Mouse (Mus musculus): ENCODE data around the gene Hist1h3a.
"Not testable (repeated sequence)": the region's sequence is repeated elsewhere in the genome, so short reads cannot be mapped to it uniquely, and the experiment has no call there.

Hist1h3a gene

DNA sequence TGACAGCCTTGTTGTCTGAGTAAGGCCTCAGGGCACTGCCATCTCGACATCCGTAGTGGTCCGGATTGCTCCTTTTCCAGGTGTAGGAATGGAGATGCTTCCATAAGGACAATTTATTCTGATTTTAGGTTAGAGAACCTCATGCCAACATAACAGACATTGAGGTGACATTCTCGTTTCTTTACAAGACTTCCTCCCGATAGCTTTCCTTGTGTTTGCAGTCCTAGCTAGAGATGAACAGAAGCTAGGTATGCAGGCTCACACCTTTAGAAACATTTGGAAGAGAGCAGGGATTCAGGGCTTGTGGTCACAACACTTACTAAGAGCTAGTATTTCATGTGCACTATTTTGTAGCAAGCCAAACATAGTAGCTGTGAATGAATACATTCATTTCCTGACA is 19.0 kb downstream of the Hist1h3a start:
- DNase-seq (ENCODE audit: low read depth, low spot score), result peak; percentile 28

DNA sequence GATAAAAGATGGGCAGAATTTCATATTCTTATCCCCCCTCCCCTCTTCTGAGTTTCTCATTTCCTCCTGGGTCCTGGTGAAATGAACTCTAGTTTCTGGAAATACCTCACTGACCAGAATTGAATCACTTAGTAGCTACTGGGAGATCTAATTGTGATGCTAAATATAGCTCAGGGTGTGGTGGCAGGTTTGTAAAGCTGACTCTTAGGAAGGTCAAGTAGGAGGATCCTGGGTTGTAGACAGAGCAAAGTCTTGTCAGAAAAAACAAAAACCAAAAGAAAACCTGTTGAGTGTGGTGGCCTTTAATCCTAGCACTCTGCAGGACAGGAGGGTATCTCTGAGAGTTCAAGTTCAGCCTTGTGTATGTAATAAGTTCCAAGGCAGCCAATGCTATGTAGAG is 20.2 kb downstream of the Hist1h3a start:
- DNase-seq (ENCODE audit: low read depth, low spot score), result peak; percentile 97

DNA sequence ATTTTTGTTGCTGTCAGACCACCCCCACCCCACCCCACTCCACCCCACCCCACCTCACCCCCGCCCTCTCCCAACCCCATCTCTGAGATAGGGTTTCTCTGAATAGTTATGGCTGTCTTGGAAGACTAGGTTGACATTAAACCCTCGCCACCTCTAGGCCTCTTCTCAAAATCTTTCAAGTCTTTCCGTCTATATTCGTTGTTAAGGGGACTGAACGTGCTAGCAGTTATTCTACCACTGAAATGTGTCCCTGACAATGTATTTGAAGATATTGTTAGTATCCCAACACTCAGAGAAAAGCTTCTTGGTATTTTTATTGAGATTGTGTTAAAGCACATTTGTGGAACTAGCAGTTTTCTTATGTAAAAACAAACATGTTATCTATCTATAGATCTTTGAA is 21.3 kb downstream of the Hist1h3a start:
- peak; percentile 20 for DNase-seq (ENCODE audit: low read depth, low spot score)

- peak; percentile 37 for DNase-seq (ENCODE audit: low read depth, low spot score)
Measured at GRCm38 (mm10) chr13:23740256-23740840, 21.8 kb downstream of the Hist1h3a start.

DNA sequence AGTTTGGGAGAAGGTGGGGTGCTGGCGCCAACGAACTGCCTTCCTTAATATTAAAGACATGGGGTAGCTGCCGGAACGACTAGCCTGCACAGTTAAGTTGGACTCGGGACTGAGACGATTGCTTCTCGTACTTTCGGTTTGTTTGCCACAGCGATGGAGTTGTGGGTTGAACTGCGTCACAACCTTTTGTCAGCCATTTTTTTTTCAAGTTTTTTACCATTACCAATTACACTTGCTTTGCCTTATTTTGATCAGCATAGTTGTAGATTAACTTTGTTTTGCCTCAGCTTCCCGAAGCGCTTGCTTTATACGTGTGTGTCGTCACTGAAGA is 22.3 kb downstream of the Hist1h3a start:
- no peak for DNase-seq (ENCODE audit: low read depth, low spot score)

GRCm38 (mm10) chr13:23739069-23739921 is 22.9 kb downstream of the Hist1h3a start:
- DNase-seq (ENCODE audit: low read depth, low spot score), result peak; percentile 99

DNA sequence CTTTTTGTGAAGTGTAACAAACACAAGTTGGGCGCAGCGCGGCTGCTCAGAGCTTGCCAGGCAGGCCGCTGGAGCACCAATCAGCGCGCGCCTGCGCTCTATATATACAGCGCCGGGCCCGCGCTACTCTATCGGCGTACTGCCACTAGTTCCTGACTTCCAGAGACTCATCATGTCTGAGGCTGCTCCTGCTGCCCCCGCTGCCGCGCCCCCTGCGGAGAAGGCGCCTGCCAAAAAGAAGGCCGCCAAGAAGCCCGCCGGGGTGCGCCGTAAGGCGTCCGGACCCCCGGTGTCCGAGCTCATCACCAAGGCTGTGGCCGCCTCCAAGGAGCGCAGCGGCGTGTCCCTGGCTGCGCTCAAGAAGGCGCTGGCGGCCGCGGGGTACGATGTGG is 23.5 kb downstream of the Hist1h3a start, which contains the start of gene Hist1h1c:
TSS of gene Hist1h1c (plus strand) at position 132 of the 392 bp plus-strand sequence.
- DNase-seq (ENCODE audit: low read depth, low spot score), result peak; percentile 94

- DNase-seq (ENCODE audit: low read depth, low spot score), result peak; percentile 38
Measured at GRCm38 (mm10) chr13:23738041-23738440, 24.1 kb downstream of the Hist1h3a start.

DNA sequence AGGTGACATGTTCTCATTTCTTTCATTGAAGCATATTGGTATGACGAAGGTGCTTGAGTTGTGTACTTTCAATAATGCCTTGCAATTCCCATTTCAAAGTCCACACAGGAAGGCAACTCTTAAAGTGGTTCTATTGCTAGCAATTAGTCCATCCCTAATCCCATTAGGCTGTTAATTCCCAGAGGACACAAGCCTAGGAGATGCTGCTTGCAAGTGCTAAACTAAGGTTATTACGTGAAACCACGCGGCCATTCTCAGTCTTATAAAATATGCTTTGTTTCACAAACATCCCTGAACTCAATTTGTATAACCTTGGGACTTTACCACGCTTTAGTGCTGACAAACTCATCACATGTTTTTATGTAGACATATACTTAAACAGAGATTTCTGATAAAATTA is 25.1 kb downstream of the Hist1h3a start:
- no peak for DNase-seq (ENCODE audit: low read depth, low spot score)

DNA sequence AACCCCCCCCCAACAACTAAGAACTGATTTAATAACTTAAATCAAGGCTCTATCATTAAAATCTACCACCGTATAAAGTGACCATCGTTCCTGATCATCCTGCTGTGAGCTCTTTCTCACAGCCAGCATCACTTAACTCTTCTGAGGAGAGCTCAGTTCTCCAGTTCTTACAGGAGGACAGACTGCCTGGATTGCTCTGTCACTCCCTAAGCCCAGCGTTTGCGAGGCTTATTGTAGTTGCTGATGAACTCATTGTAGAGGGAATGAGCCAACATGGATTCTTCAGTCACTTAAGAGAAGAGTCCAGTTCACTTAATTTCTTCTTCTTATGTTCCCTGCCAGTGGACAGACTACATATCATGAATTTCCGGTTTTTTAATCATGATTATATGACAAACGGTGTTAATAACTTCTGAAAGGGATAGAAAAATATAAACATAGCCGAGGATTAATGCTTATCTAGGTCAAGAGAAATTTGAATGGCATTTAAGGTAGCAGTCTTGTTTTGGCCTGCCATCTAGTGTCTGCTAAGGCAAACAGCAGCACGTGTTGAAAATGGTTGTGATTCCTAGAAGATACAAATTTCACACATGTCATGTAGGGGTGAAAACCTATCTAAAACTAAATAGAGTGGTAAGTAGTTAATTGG is 29.9 kb downstream of the Hist1h3a start:
- peak; percentile 51 for DNase-seq (ENCODE audit: low read depth, low spot score)

- no peak for DNase-seq (ENCODE audit: low read depth, low spot score)
Measured at GRCm38 (mm10) chr13:23730479-23730878, 31.7 kb downstream of the Hist1h3a start.

GRCm38 (mm10) chr13:23729706-23730105 is 32.5 kb downstream of the Hist1h3a start:
- no peak for DNase-seq (ENCODE audit: low read depth, low spot score)

DNA sequence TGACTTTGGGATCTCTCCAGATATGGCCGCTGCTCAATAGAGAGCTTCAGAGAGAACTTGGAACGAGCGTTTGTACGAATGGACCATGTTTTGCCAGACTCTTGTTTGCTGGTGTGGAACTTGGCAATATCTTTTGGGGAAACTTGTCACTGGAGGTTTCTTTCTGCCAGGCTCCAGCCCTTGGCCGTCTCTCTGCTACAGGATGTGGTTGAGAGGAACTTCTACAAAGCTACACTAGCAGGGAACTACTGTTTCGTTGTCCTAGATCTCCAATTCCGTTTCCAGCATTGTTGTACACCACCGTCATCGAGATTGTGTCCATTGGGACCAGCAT is 33.0 kb downstream of the Hist1h3a start:
- DNase-seq (ENCODE audit: low read depth, low spot score), result no peak

DNA sequence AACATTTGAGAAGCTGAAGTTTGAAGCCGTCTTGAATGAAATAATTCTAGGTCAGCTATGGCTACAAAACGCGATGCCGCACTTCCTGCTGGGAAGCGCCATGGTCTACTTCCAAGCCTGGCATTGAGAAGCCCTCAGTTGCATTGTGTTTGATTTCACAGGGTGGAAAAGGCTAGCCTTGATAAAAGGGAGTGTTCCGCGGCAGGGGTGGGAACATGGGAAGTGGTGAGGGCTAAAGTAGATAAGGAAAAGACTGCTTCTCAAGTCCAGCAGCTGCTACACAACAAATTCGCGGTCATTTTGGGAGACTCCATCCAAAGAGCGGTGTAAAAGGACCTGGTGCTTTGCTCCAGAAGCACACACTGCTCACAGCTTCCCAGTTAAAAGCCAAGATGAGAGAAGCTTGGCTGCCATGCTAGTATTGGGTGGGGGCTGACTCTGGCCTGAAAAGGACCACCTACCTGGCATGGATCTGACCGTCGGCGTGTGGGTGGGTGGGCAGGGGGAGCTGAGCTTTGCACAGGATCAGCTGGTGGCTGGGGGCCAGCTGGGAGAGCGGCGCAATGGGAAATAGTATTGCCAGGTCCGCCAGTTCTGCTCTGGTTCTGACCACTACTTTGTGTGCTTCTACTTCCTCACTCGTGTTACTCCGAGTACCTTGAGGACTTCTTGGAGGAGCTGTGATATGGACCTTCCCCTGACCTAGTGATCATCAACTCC is 33.6 kb downstream of the Hist1h3a start:
- DNase-seq (ENCODE audit: low read depth, low spot score), result no peak

GRCm38 (mm10) chr13:23725213-23725612 is 37.0 kb downstream of the Hist1h3a start:
- no peak for DNase-seq (ENCODE audit: low read depth, low spot score)

- no peak for DNase-seq (ENCODE audit: low read depth, low spot score)
Measured at GRCm38 (mm10) chr13:23724239-23724638, 37.9 kb downstream of the Hist1h3a start.

DNA sequence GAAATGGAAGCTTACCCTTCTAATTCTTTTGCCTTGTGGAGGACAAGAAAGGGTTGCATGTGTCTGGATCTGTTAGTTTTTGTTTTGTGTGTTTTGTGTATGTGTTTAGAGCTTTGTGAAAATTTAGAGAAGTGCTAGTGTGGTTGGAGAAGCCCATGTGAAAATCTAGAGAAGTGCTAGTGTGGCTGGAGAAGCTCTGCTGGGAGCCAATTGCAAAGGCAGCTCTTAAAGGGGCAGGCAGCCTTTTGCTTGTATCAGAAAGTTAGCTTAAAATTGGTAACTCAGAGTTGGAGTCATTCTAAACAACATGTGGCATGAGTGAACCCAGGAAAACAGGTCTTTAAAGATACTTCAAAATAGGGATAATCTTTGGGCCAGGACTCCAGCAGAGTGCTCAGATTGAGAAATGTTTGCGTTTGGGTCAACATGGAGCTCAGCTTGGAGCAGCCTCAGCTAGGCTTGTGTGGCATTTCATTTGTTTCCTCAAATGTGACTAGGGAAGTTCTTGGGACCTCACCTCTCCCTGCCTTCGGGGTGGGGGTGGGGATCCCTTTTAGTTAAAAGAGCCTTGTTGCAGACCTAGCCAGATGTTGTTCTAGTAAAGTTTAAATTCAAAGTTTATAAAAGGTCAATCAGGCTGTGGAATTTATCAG is 44.5 kb downstream of the Hist1h3a start:
- DNase-seq (ENCODE audit: low read depth, low spot score), result not testable (repeated sequence)

DNA sequence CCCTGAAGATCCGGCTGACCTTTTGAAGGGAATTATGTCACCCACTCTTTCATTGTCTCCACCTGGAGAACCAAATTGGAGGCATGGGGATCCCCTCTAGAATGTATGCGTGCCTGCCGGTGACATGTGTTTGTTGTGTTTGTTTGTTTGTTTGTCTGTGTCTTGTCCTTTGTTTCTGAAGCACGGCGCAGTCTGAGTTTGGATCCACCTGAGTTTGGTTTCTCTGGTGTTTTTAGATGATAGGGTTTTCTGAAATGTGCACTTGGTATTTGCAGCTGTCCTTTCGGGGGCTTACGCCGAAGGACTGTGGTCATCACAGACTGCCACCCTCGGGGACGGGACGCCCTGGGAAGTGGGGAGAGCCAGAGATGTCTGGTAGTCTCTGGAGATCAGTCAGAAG is 45.0 kb downstream of the Hist1h3a start:
- no peak for DNase-seq (ENCODE audit: low read depth, low spot score)

- no peak for DNase-seq (ENCODE audit: low read depth, low spot score)
Measured at GRCm38 (mm10) chr13:23716261-23717042, 45.7 kb downstream of the Hist1h3a start.
